Mouse (Mus musculus) MEL (cell line): Measurements from ENCODE around the gene Flvcr1. TPM values are rescaled to one million over a fixed set of nuclear protein-coding genes. Genes with fewer than 3 reads are reported as not detected.

ENCODE experiments used
- DNase-seq: peaks from one replicate; pipeline ENCODE4 v3.0.0; 2011; ENCODE audit warnings: low read depth, low spot score
- H3K27ac ChIP-seq: 2 replicates; pipeline ENCODE4 v1.5.1; 2012; ENCODE audit warnings: low read depth, mild to moderate bottlenecking, control low read depth, low read length, moderate library complexity; ENCODE audit not compliant: control insufficient read depth
- H3K27me3 ChIP-seq, 2 experiments: fragments of 150-350 bp in 1 of 2; sonication (generic) in 1 of 2; 2 replicates each; pipeline ENCODE4 v1.6.1; 2012; ENCODE audit warnings: low read length in 2 of 2, mild to moderate bottlenecking in 2 of 2, improper control_type of control experiment in 1 of 2, moderate library complexity in 1 of 2; ENCODE audit not compliant: insufficient read depth in 2 of 2, control insufficient read depth in 1 of 2
- H3K36me3 ChIP-seq, 2 experiments: 2 replicates each; pipeline ENCODE4 v1.6.1; 2012 to 2014; ENCODE audit warnings: low read length in 2 of 2, improper control_type of control experiment in 1 of 2, inconsistent platforms in 1 of 2, mild to moderate bottlenecking in 1 of 2; ENCODE audit not compliant: insufficient read depth in 2 of 2, control insufficient read depth in 1 of 2
- H3K4me1 ChIP-seq, 2 experiments: fragments of 150-350 bp in 1 of 2; sonication (generic) in 1 of 2; 2 replicates each; pipeline ENCODE4 v1.6.1; 2012; ENCODE audit warnings: low read length in 2 of 2, improper control_type of control experiment in 1 of 2, mild to moderate bottlenecking in 1 of 2; ENCODE audit not compliant: insufficient read depth in 2 of 2, control insufficient read depth in 1 of 2
- H3K4me3 ChIP-seq, 2 experiments: fragments of 150-350 bp in 1 of 2; sonication (generic) in 1 of 2; 2 replicates each; pipeline ENCODE4 v1.5.1; 2012; ENCODE audit warnings: low read depth in 2 of 2, low read length in 2 of 2, mild to moderate bottlenecking in 2 of 2, moderate library complexity in 2 of 2, control low read depth in 1 of 2, improper control_type of control experiment in 1 of 2; ENCODE audit not compliant: control insufficient read depth in 1 of 2, insufficient read depth in 1 of 2
- H3K79me2 ChIP-seq: 2 replicates; pipeline ENCODE4 v1.6.1; 2012; ENCODE audit warnings: mild to moderate bottlenecking, low read length, moderate library complexity; ENCODE audit not compliant: control insufficient read depth, poor library complexity, insufficient read depth
- H3K9ac ChIP-seq: 2 replicates; pipeline ENCODE4 v1.6.1; 2012; ENCODE audit warnings: low read depth, mild to moderate bottlenecking, control low read depth, low read length, moderate library complexity; ENCODE audit not compliant: control insufficient read depth, poor library complexity, severe bottlenecking
- H3K9me3 ChIP-seq: fragments of 150-350 bp; sonication (generic); replicated peaks from 2 replicates; pipeline ENCODE4 v1.6.1; 2012; ENCODE audit warnings: mild to moderate bottlenecking, low read length, improper control_type of control experiment, moderate library complexity; ENCODE audit not compliant: insufficient read depth
- BHLHE40 ChIP-seq: IDR thresholded peaks from 2 replicates; pipeline ENCODE4 v1.6.1; 2012; ENCODE audit warnings: low read depth, mild to moderate bottlenecking, inconsistent platforms, low read length, improper control_type of control experiment, borderline replicate concordance
- E2F4 ChIP-seq: IDR thresholded peaks from 2 replicates; pipeline ENCODE4 v1.6.1; 2011; ENCODE audit warnings: low read depth, low read length, improper control_type of control experiment, borderline replicate concordance
- ETS1 ChIP-seq: IDR thresholded peaks from 2 replicates; pipeline ENCODE4 v1.6.1; 2012; ENCODE audit warnings: low read depth, mild to moderate bottlenecking, inconsistent platforms, low read length, improper control_type of control experiment, moderate library complexity
- GABPA ChIP-seq: IDR thresholded peaks from 2 replicates; pipeline ENCODE4 v1.6.1; 2012; ENCODE audit warnings: low read depth, mild to moderate bottlenecking, inconsistent platforms, low read length, improper control_type of control experiment, moderate library complexity
- GATA1 ChIP-seq: IDR thresholded peaks from 2 replicates; pipeline ENCODE4 v1.6.1; 2011; ENCODE audit warnings: low read depth, low read length, improper control_type of control experiment
- HCFC1 ChIP-seq: IDR thresholded peaks from 2 replicates; pipeline ENCODE4 v1.6.1; 2012; ENCODE audit warnings: low read depth, mild to moderate bottlenecking, inconsistent platforms, low read length, improper control_type of control experiment, moderate library complexity
- JUND ChIP-seq: IDR thresholded peaks from 2 replicates; pipeline ENCODE4 v1.6.1; 2011; ENCODE audit warnings: low read depth, mild to moderate bottlenecking, improper control_type of control experiment, low read length
- KAT2A ChIP-seq: conservative IDR thresholded peaks from 2 replicates; pipeline ENCODE4 v1.6.1; 2012; ENCODE audit warnings: low read depth, low read length, improper control_type of control experiment, inconsistent platforms
- MAFK ChIP-seq: IDR thresholded peaks from 2 replicates; pipeline ENCODE4 v1.6.1; 2011; ENCODE audit warnings: low read depth, mild to moderate bottlenecking, low read length, improper control_type of control experiment, borderline replicate concordance
- MAZ ChIP-seq: IDR thresholded peaks from 2 replicates; pipeline ENCODE4 v1.6.1; 2012; ENCODE audit warnings: low read depth, mild to moderate bottlenecking, inconsistent platforms, low read length, improper control_type of control experiment
- MEF2A ChIP-seq: IDR thresholded peaks from 2 replicates; pipeline ENCODE4 v1.6.1; 2014; ENCODE audit warnings: low read depth, mild to moderate bottlenecking, inconsistent platforms, low read length, improper control_type of control experiment; ENCODE audit not compliant: poor library complexity, insufficient replicate concordance, severe bottlenecking; ENCODE audit errors: extremely low read depth
- MXI1 ChIP-seq: IDR thresholded peaks from 2 replicates; pipeline ENCODE4 v1.6.1; 2011; ENCODE audit warnings: mild to moderate bottlenecking, low read depth, low read length, improper control_type of control experiment
- NELFE ChIP-seq: IDR thresholded peaks from 2 replicates; pipeline ENCODE4 v1.6.1; 2011; ENCODE audit warnings: low read depth, low read length, improper control_type of control experiment
- POLR2A ChIP-seq, 2 experiments: IDR thresholded peaks; 2 replicates each; pipeline ENCODE4 v1.6.1; 2011 to 2012; ENCODE audit warnings: low read length in 2 of 2, mild to moderate bottlenecking in 2 of 2, control low read depth in 1 of 2, improper control_type of control experiment in 1 of 2, low read depth in 1 of 2, moderate library complexity in 1 of 2; ENCODE audit not compliant: control insufficient read depth in 1 of 2, insufficient read depth in 1 of 2, poor library complexity in 1 of 2
- POLR2AphosphoS2 ChIP-seq: IDR thresholded peaks from 2 replicates; pipeline ENCODE4 v1.6.1; 2011; ENCODE audit warnings: low read length, improper control_type of control experiment
- POLR2AphosphoS5 ChIP-seq: IDR thresholded peaks from 2 replicates; pipeline ENCODE4 v1.6.1; 2012; ENCODE audit warnings: low read depth, borderline replicate concordance, mild to moderate bottlenecking, inconsistent platforms, low read length, moderate library complexity, mixed read lengths
- RAD21 ChIP-seq: IDR thresholded peaks from 2 replicates; pipeline ENCODE4 v1.6.1; 2011; ENCODE audit warnings: mild to moderate bottlenecking, low read depth, low read length, improper control_type of control experiment
- SIN3A ChIP-seq: IDR thresholded peaks from 2 replicates; pipeline ENCODE4 v1.6.1; 2012; ENCODE audit warnings: low read length, improper control_type of control experiment, inconsistent platforms
- SMC3 ChIP-seq: IDR thresholded peaks from 2 replicates; pipeline ENCODE4 v1.6.1; 2011; ENCODE audit warnings: low read depth, low read length, improper control_type of control experiment
- TCF12 ChIP-seq: IDR thresholded peaks from 2 replicates; pipeline ENCODE4 v1.6.1; 2014; ENCODE audit warnings: low read depth, mild to moderate bottlenecking, inconsistent platforms, low read length, improper control_type of control experiment, moderate library complexity
- UBTF ChIP-seq: IDR thresholded peaks from 2 replicates; pipeline ENCODE4 v1.6.1; 2012; ENCODE audit warnings: low read depth, mild to moderate bottlenecking, inconsistent platforms, low read length, improper control_type of control experiment, moderate library complexity, borderline replicate concordance; ENCODE audit not compliant: insufficient read depth
- USF1 ChIP-seq: IDR thresholded peaks from 2 replicates; pipeline ENCODE4 v1.6.1; 2014; ENCODE audit warnings: low read depth, mild to moderate bottlenecking, inconsistent platforms, low read length, improper control_type of control experiment, moderate library complexity
- USF2 ChIP-seq, 2 experiments: IDR thresholded peaks; 2 replicates each; pipeline ENCODE4 v1.6.1; 2011 to 2012; ENCODE audit warnings: improper control_type of control experiment in 2 of 2, low read length in 2 of 2, borderline replicate concordance in 1 of 2, inconsistent platforms in 1 of 2, low read depth in 1 of 2, mild to moderate bottlenecking in 1 of 2; ENCODE audit not compliant: insufficient read depth in 1 of 2
- ZC3H11A ChIP-seq: IDR thresholded peaks from 2 replicates; pipeline ENCODE4 v1.6.1; 2012; ENCODE audit warnings: low read depth, mild to moderate bottlenecking, inconsistent platforms, low read length, improper control_type of control experiment
- ZMIZ1 ChIP-seq: IDR thresholded peaks from 2 replicates; pipeline ENCODE4 v1.6.1; 2012; ENCODE audit warnings: low read depth, mild to moderate bottlenecking, inconsistent platforms, low read length, improper control_type of control experiment, moderate library complexity
- polyA plus RNA-seq, 2 experiments: library from polyadenylated mRNA; stranded (reverse) in 1 of 2; unstranded in 1 of 2; fragments of >175 nt in 1 of 2; fragments of >200 nt in 1 of 2; gene quantifications; 2 replicates each; pipeline versions ENCODE4 v1.2.1 to v1.2.4; 2012; ENCODE audit warnings: low replicate concordance in 2 of 2, low read depth in 1 of 2; ENCODE audit not compliant: insufficient read length in 2 of 2, insufficient read depth in 1 of 2, missing spikeins in 1 of 2
- total RNA-seq: library from RNA; depleted of rRNA; stranded (reverse); fragments of 300-350 nt; gene quantifications from 2 replicates; pipeline ENCODE4 v1.2.3, GENCODE M21; 2012

Flvcr1 gene
- total and polyA plus RNA-seq, 3 experiments = 19.1 to 36.9 TPM; not detected in 1

DNA sequence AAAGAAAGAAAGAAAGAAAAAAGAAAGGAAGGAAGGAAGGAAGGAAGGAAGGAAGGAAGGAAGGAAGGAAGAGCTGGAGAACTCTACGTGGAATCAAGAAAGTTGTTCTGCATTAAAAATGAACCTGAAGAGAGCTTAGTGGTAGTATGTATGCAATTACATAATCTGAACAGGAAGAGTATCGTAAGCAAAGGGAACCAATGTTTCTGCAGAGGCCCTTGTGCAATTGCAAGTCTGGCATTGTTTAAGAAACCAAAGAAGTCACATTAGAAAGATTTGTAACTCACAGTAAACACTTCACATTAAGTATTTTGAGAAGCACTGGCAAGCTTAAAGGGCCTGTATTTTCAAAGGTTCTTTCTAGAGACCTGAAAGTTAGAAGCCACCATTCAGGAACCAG, 2.8 kb downstream of the Flvcr1 start:
- TF ChIP-seq E2F4 (no peak), RAD21 (no peak), POLR2AphosphoS2 (no peak), MEF2A (no peak), MAFK (no peak), BHLHE40 (no peak), USF1 (no peak), KAT2A (no peak), GATA1 (no peak), JUND (no peak), ZMIZ1 (no peak), TCF12 (no peak), POLR2AphosphoS5 (no peak), MXI1 (no peak), MAZ (no peak), ETS1 (no peak), ZC3H11A (no peak), GABPA (no peak), SMC3 (no peak)
- no peak overlapping the region for H3K4me3 ChIP-seq

DNA sequence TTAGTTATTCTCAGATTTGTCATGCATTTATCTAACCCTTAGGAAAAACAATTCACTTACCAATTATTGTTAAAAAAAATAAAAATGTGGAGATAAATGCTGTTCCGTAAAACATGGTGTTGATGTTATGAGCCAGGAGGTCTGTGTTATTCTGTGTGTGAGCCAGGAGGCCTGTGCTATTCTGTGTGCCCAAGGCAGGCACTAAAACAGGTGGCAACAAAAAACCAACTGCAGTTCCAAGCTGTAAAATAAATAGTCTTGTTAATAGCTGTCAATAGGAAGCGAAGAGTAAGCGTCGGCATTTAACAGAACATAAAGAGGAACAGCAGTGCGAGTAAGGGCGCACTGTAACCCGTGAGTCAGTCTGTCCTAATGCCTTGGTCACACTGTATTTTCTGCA, 4.9 kb downstream of the Flvcr1 start:
- peaks cover 4 to 11% of the 10 kb centered on the region in 2 experiments for H3K36me3 ChIP-seq
- TF ChIP-seq SIN3A (no peak), NELFE (no peak), POLR2A (IDR thresholded peaks at IDR 0.05; ENCODE audit: control insufficient read depth in 1 of 2, insufficient read depth in 1 of 2, low read depth in 1 of 2, low read length in 2 of 2, poor library complexity in 1 of 2) (no peak), MXI1 (no peak), POLR2AphosphoS5 (no peak), KAT2A (no peak), HCFC1 (no peak), USF2 (IDR thresholded peaks at IDR 0.05; ENCODE audit: borderline replicate concordance in 1 of 2, insufficient read depth in 1 of 2, low read depth in 1 of 2, low read length in 2 of 2) (no peak), TCF12 (no peak), BHLHE40 (no peak), UBTF (no peak), JUND (no peak), USF1 (no peak), MAZ (no peak)
- H3K4me1 ChIP-seq = peaks cover 2 to 4% of the 10 kb centered on the region in 2 experiments; a peak in 3 of 4 replicates
- H3K9me3 ChIP-seq = no peaks in the 10 kb centered on the region
- no peaks in the 10 kb centered on the region for H3K27me3 ChIP-seq
- H3K79me2 ChIP-seq = peaks cover 19% of the 10 kb centered on the region
- H3K4me3 ChIP-seq = no peak overlapping the region
- no peak for DNase-seq
- H3K27ac ChIP-seq = no peak overlapping the region
- no peak overlapping the region for H3K9ac ChIP-seq

More for the DNA sequence above, 2.8 kb downstream of the Flvcr1 start:
- H3K9me3 ChIP-seq = no peaks in the 10 kb centered on the region
- H3K27me3 ChIP-seq = no peaks in the 10 kb centered on the region
- peaks cover 19% of the 10 kb centered on the region for H3K79me2 ChIP-seq
- H3K9ac ChIP-seq = no peak overlapping the region
- no peak for DNase-seq
- H3K4me1 ChIP-seq = peaks cover 4 to 6% of the 10 kb centered on the region in 2 experiments; a peak in 3 of 4 replicates
- peaks cover 4 to 7% of the 10 kb centered on the region in 2 experiments for H3K36me3 ChIP-seq
- H3K27ac ChIP-seq = no peak overlapping the region
